Mouse (Mus musculus) kidney, postnatal 25 days (tissue): ENCODE results near the gene Fgfr3.

Experiments used
- DNase-seq, 2 experiments: peaks; one replicate each; pipeline ENCODE4 v3.0.0; 2021; ENCODE audit warnings: mixed read lengths in 2 of 2

The Fgfr3 gene

GRCm38 (mm10) chr5:33721541-33722265 lies at the start of gene Fgfr3:
Gene Fgfr3, plus strand, starts transcription at chr5:33721674.
- peak; percentile 78 to 89 for DNase-seq

GRCm38 (mm10) chr5:33674439-33674838 lies 47.0 kb upstream of the Fgfr3 start:
- DNase-seq, result no peak

GRCm38 (mm10) chr5:33675964-33676363 lies 45.5 kb upstream of the Fgfr3 start:
- peak; percentile 75 to 84 for DNase-seq

DNA sequence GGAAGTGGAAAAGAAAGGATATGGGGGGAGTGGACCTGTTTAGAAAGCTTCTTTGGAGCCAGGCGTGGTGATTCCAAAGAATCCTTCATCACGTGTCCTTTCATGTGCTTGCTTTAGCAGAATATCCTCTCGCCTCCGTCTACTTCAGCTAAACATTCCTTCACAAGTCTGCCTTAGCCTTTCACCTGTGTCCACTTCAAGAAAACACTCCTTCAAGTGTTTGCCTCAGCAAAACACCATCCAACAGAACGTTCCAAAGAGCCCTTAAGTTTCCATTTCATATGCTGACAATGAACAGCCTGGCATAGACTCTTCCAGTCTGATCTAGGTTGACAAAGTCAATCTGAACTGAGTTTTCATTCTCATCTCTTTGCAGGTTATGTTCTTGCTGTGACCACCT lies 43.2 kb upstream of the Fgfr3 start:
- no peak for DNase-seq

- no peak for DNase-seq
These were observed 40.4 kb upstream of the Fgfr3 start for GRCm38 (mm10) chr5:33681044-33681443.

- no peak for DNase-seq
These were observed 39.7 kb upstream of the Fgfr3 start for GRCm38 (mm10) chr5:33681611-33682388.

- DNase-seq, result no peak
These were observed 38.5 kb upstream of the Fgfr3 start for GRCm38 (mm10) chr5:33682963-33683362.

GRCm38 (mm10) chr5:33683897-33684652 lies 37.4 kb upstream of the Fgfr3 start:
- DNase-seq, result peak; percentile 69 to 80

DNA sequence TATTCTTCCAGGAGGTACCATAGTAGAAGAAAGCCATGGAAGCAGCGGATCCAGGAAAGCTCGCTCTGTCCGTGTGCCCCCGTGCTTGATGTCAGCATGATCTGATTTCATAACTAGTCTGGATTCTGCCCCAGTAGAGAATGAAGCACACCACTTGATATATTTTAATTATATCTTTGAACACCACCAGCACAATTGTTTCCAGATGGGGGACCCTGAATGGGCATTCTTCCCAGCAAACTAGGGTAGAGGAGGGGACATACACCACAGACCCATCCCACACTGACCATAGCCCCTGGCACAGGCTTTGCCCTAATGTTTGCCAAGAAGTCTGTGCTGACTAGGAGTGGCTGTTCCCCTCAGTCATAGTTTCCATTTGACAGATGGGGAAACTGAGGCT lies 36.5 kb upstream of the Fgfr3 start:
- no peak for DNase-seq

- peak in 1 of 2 experiments; percentile 64 for DNase-seq
These were observed 34.3 kb upstream of the Fgfr3 start for GRCm38 (mm10) chr5:33687142-33687541.

- DNase-seq, result no peak
These were observed 32.9 kb upstream of the Fgfr3 start for GRCm38 (mm10) chr5:33688278-33689220.

- peak in 1 of 2 experiments; percentile 66 for DNase-seq
These were observed 32.1 kb upstream of the Fgfr3 start for GRCm38 (mm10) chr5:33689221-33689844.

GRCm38 (mm10) chr5:33689852-33690645 lies 31.4 kb upstream of the Fgfr3 start:
- peak; percentile 57 to 88 for DNase-seq

DNA sequence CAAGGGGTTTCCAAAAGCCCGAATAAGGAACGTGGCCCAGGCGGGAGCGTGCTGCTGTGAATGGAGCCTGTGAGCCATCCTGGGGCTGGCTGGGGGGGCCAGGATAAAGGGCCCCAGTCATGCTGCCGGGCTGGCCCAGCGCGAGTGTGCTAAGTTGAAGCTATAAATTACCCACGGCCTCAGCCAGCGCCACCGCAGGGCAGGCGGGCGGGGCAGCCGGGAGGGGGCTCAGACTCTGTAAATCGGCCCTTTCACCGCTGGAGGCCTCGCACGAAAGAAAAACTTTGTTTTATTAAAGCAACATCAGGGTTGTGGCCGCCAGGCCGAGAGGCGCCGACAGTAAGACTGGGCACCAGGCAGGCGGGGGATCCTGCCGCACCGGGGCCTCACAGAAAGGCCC lies 29.1 kb upstream of the Fgfr3 start:
- DNase-seq, result peak in 1 of 2 experiments; percentile 59

GRCm38 (mm10) chr5:33694461-33694847 lies 27.0 kb upstream of the Fgfr3 start:
- DNase-seq, result no peak

- peak; percentile 25 to 64 for DNase-seq
These were observed 26.4 kb upstream of the Fgfr3 start for GRCm38 (mm10) chr5:33694848-33695717.

- DNase-seq, result peak in 1 of 2 experiments; percentile 56
These were observed 25.8 kb upstream of the Fgfr3 start for GRCm38 (mm10) chr5:33695718-33696121.

- no peak for DNase-seq
These were observed 25.0 kb upstream of the Fgfr3 start for GRCm38 (mm10) chr5:33696430-33696829.

DNA sequence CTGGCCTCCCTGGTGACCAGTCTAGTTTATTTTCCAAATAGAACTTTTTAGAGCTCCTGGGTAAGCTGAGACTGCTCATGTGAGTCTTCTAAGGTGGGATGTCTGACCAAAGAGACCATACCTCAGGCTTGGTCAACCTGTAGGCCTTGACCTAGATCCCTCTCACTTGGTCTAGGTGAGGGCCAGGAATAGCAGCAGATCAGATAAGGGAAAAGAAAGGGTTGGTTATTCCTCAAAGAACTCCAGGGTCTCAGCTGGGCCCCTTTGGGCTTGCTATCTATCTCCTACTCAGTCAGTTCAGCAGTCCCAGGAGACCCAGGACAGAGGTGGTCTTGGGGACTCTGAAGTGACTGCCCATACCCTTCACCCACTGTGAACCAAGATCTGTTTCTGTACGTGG lies 23.9 kb upstream of the Fgfr3 start:
- DNase-seq, result no peak
